Mouse (Mus musculus) liver, embryonic 16.5 days (tissue): ENCODE data around the gene Prkag1. TPM values are rescaled to one million over a fixed set of nuclear protein-coding genes. Genes with fewer than 3 reads are reported as not detected.

Experiments used
- ATAC-seq: fragments of 200-750 bp; cut with Nextera tagmentation; 2 replicates; pipeline ENCODE4 v1.8.0; 2017; ENCODE audit warnings: low read depth, mild to moderate bottlenecking, moderate number of reproducible peaks, moderate library complexity
- H3K27ac ChIP-seq: fragments of 300-500 bp; sonication (generic); 2 replicates; pipeline ENCODE4 v1.5.1; 2014; ENCODE audit warnings: mild to moderate bottlenecking, low read length
- H3K27me3 ChIP-seq: fragments of 300-500 bp; sonication (generic); 2 replicates; pipeline ENCODE4 v1.6.1; 2014; ENCODE audit warnings: low read depth, low read length, mixed read lengths; ENCODE audit not compliant: control insufficient read depth, insufficient read depth
- H3K36me3 ChIP-seq: fragments of 300-500 bp; sonication (generic); 2 replicates; pipeline ENCODE4 v1.6.1; 2014; ENCODE audit warnings: mild to moderate bottlenecking; ENCODE audit not compliant: control insufficient read depth, insufficient read depth
- H3K4me1 ChIP-seq: fragments of 300-500 bp; sonication (generic); 2 replicates; pipeline ENCODE4 v1.6.1; 2014; ENCODE audit warnings: low read depth, low read length, mixed read lengths; ENCODE audit not compliant: control insufficient read depth
- H3K4me2 ChIP-seq: fragments of 300-500 bp; sonication (generic); 2 replicates; pipeline ENCODE4 v1.6.1; 2014; ENCODE audit warnings: low read depth, low read length, mixed read lengths
- H3K4me3 ChIP-seq: fragments of 300-500 bp; sonication (generic); 2 replicates; pipeline ENCODE4 v1.5.1; 2014; ENCODE audit warnings: low read depth, mild to moderate bottlenecking, low read length
- H3K9ac ChIP-seq: fragments of 300-500 bp; sonication (generic); 2 replicates; pipeline ENCODE4 v1.6.1; 2014; ENCODE audit warnings: low read depth, low read length
- H3K9me3 ChIP-seq: fragments of 300-500 bp; sonication (generic); replicated peaks from 2 replicates; pipeline ENCODE4 v1.6.1; 2016; ENCODE audit warnings: low read length; ENCODE audit not compliant: control insufficient read depth
- WGBS: fragments of 180-500 bp; shearing (Covaris S2); extraction: QIAGEN DNeasy Blood & Tissue Kit; methylation state at CpG from one replicate; pipeline ENCODE4 v1.1.7; 2014; ENCODE audit not compliant: insufficient replicate concordance; 5-methylcytosine and 5-hydroxymethylcytosine counted together
- polyA plus RNA-seq: library from polyadenylated mRNA; unstranded; fragments of >200 nt; fragmentation: Nextera tagmentation; extraction: Ambion mirVana; gene quantifications from 2 replicates; pipeline ENCODE4 v1.2.1, GENCODE M21; 2015

Gene Prkag1
- polyA plus RNA-seq, 1 experiment from 2014 or later = 86.8 TPM

GRCm38 (mm10) chr15:98853161-98853937 is 22.0 kb upstream of the Prkag1 start:
- H3K9me3 ChIP-seq = no peaks in the 10 kb centered on the region
- H3K9ac ChIP-seq = no peak overlapping the region
- no peak overlapping the region for H3K27ac ChIP-seq
- no peak for ATAC-seq
- WGBS = 85% methylated on average over 28 of the region's 28 CpGs
- H3K4me1 ChIP-seq = no peaks in the 10 kb centered on the region
- H3K27me3 ChIP-seq = no peaks in the 10 kb centered on the region
- no peak overlapping the region for H3K4me3 ChIP-seq
- peaks cover 95% of the 10 kb centered on the region for H3K36me3 ChIP-seq
- H3K4me2 ChIP-seq = no peak overlapping the region

GRCm38 (mm10) chr15:98852733-98853132 is 21.4 kb upstream of the Prkag1 start:
- H3K4me2 ChIP-seq = no peak overlapping the region
- H3K36me3 ChIP-seq = peaks cover 95% of the 10 kb centered on the region
- no peaks in the 10 kb centered on the region for H3K4me1 ChIP-seq
- H3K27ac ChIP-seq = no peak overlapping the region
- no peak overlapping the region for H3K9ac ChIP-seq
- no peak overlapping the region for H3K4me3 ChIP-seq
- ATAC-seq = no peak
- no peaks in the 10 kb centered on the region for H3K27me3 ChIP-seq
- WGBS = 86% methylated on average over 9 of the region's 9 CpGs
- no peaks in the 10 kb centered on the region for H3K9me3 ChIP-seq

- no peak for ATAC-seq
- 88% methylated on average over 9 of the region's 9 CpGs for WGBS
- H3K27me3 ChIP-seq = no peaks in the 10 kb centered on the region
- no peaks in the 10 kb centered on the region for H3K4me1 ChIP-seq
- no peak overlapping the region for H3K4me3 ChIP-seq
- no peak overlapping the region for H3K4me2 ChIP-seq
- H3K9ac ChIP-seq = no peak overlapping the region
- peaks cover 95% of the 10 kb centered on the region for H3K36me3 ChIP-seq
- no peaks in the 10 kb centered on the region for H3K9me3 ChIP-seq
- no peak overlapping the region for H3K27ac ChIP-seq
Observed at GRCm38 (mm10) chr15:98852071-98852470, 20.8 kb upstream of the Prkag1 start.

GRCm38 (mm10) chr15:98851229-98851818 is 20.0 kb upstream of the Prkag1 start:
- no peaks in the 10 kb centered on the region for H3K27me3 ChIP-seq
- H3K36me3 ChIP-seq = peaks cover 96% of the 10 kb centered on the region
- WGBS = 91% methylated on average over 21 of the region's 21 CpGs
- H3K27ac ChIP-seq = no peak overlapping the region
- H3K9ac ChIP-seq = no peak overlapping the region
- no peak overlapping the region for H3K4me3 ChIP-seq
- no peaks in the 10 kb centered on the region for H3K9me3 ChIP-seq
- H3K4me2 ChIP-seq = no peak overlapping the region
- no peak for ATAC-seq
- H3K4me1 ChIP-seq = no peaks in the 10 kb centered on the region

GRCm38 (mm10) chr15:98850668-98851067 is 19.3 kb upstream of the Prkag1 start:
- H3K27ac ChIP-seq = no peak overlapping the region
- peaks cover 96% of the 10 kb centered on the region for H3K36me3 ChIP-seq
- 81% methylated on average over 14 of the region's 14 CpGs for WGBS
- ATAC-seq = no peak
- H3K4me2 ChIP-seq = no peak overlapping the region
- no peak overlapping the region for H3K9ac ChIP-seq
- H3K4me1 ChIP-seq = no peaks in the 10 kb centered on the region
- H3K27me3 ChIP-seq = no peaks in the 10 kb centered on the region
- H3K4me3 ChIP-seq = no peak overlapping the region
- no peaks in the 10 kb centered on the region for H3K9me3 ChIP-seq

GRCm38 (mm10) chr15:98849956-98850600 is 18.8 kb upstream of the Prkag1 start:
- no peak overlapping the region for H3K27ac ChIP-seq
- no peaks in the 10 kb centered on the region for H3K27me3 ChIP-seq
- no peaks in the 10 kb centered on the region for H3K9me3 ChIP-seq
- 74% methylated on average over 16 of the region's 16 CpGs for WGBS
- H3K4me3 ChIP-seq = no peak overlapping the region
- no peaks in the 10 kb centered on the region for H3K4me1 ChIP-seq
- ATAC-seq = no peak
- H3K36me3 ChIP-seq = peaks cover 96% of the 10 kb centered on the region
- no peak overlapping the region for H3K9ac ChIP-seq
- H3K4me2 ChIP-seq = no peak overlapping the region

- no peak for ATAC-seq
- Histone ChIP-seq H3K4me1 (peaks cover 3% of the 10 kb centered on the region), H3K36me3 (peaks cover 96% of the 10 kb centered on the region), H3K9me3 (no peaks in the 10 kb centered on the region), H3K4me2 (no peak overlapping the region), H3K9ac (no peak overlapping the region), H3K27me3 (no peaks in the 10 kb centered on the region), H3K27ac (no peak overlapping the region), H3K4me3 (no peak overlapping the region)
- WGBS = 89% methylated on average over 11 of the region's 11 CpGs
Observed at GRCm38 (mm10) chr15:98849165-98849564, 17.8 kb upstream of the Prkag1 start.

- H3K9ac ChIP-seq = no peak overlapping the region
- no peaks in the 10 kb centered on the region for H3K9me3 ChIP-seq
- ATAC-seq = no peak
- no peak overlapping the region for H3K27ac ChIP-seq
- peaks cover 94% of the 10 kb centered on the region for H3K36me3 ChIP-seq
- H3K4me3 ChIP-seq = no peak overlapping the region
- WGBS = 89% methylated on average over 8 of the region's 8 CpGs
- H3K4me2 ChIP-seq = no peak overlapping the region
- H3K4me1 ChIP-seq = peaks cover 7% of the 10 kb centered on the region
- H3K27me3 ChIP-seq = no peaks in the 10 kb centered on the region
Observed at GRCm38 (mm10) chr15:98846140-98846539, 14.8 kb upstream of the Prkag1 start.

GRCm38 (mm10) chr15:98845149-98845548 is 13.8 kb upstream of the Prkag1 start:
- no peaks in the 10 kb centered on the region for H3K27me3 ChIP-seq
- H3K36me3 ChIP-seq = peaks cover 94% of the 10 kb centered on the region
- 81% methylated on average over 2 of the region's 2 CpGs for WGBS
- peaks cover 7% of the 10 kb centered on the region for H3K4me1 ChIP-seq
- no peak overlapping the region for H3K27ac ChIP-seq
- ATAC-seq = no peak
- no peak overlapping the region for H3K4me2 ChIP-seq
- no peak overlapping the region for H3K4me3 ChIP-seq
- no peaks in the 10 kb centered on the region for H3K9me3 ChIP-seq
- H3K9ac ChIP-seq = no peak overlapping the region
